Mouse (Mus musculus): ENCODE measurements at regions not wholly inside any gene's neighbourhood (a gene's known extent, or its start where the extent isn't known, plus 50 kb on each side); places are given as distances from the start of the nearest gene placed in this dataset.

GRCm38 (mm10) chr6:52434771-52435170 lies 121.5 kb downstream of the Evx1 start:
- TF ChIP-seq CTCF (IDR thresholded peaks at IDR 0.05; ENCODE audit: low read depth): no peak
- no peak for TF ChIP-seq EP300 (IDR thresholded peaks at IDR 0.05; ENCODE audit: low read depth)
